Mouse (Mus musculus): ENCODE data around the gene Kcnj14. TPM values are rescaled to one million over a fixed set of nuclear protein-coding genes. Genes with fewer than 3 reads are reported as not detected.
A peak's percentile ranks its signal among the peaks of the same experiment; 100 is the strongest.

The Kcnj14 gene
- total RNA-seq (2017) = 0.19 TPM in 1 of 3 replicates, not detected in the others

- ATAC-seq (replicated peaks; ENCODE audit: insufficient number of reproducible peaks, low FRiP score, low TSS enrichment, poor library complexity, severe bottlenecking) = no peak
These were observed at the start of gene Kcnj14 for GRCm38 (mm10) chr7:45824598-45824997. TSS of gene Kcnj14 (minus strand) at chr7:45824782.

DNA sequence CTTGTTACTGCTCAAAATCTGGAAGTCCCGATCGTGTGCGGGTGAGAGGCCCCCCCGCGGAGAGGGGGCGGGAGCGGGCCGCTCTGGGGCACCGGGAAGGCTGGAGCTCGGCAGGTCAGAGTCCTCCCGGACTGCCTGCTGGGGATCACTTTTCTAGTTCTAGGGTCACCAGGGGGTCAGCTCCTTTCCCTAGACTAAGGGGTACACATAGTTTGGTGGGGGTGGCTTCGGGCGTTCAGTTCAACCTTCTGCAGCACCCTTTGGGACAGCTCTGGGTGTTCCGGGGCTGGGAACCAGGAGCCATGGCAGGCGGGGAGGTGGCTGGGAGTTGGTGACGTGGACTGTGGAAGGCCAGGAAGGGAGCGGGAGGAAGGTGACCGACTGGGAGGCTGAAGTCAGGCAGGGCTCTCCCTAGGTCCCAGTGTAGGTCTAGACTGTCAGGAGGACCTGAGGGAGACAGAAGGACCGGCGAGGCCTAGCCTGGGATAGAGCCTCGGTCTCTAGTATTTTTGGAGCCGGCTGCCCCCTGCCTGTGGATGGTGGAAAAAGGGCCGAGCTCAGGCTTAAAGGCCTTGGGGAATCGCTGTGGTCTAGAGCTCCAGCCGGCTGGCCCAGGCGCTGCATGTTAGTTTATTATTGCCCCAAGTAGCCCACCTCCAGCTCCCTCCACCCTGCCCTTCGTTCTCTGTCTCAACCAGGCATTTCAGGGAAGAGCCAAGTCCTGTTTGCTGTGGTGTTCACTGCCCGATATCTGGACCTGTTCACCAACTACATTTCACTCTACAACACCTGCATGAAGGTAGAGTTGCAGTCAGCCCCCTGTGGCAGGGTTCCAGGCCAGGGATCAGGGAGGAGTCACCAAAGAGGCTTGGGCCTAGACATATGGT, 48.7 kb upstream of the Kcnj14 start:
- ATAC-seq (replicated peaks; ENCODE audit: insufficient number of reproducible peaks, low FRiP score, low TSS enrichment, poor library complexity, severe bottlenecking) = peak; percentile 32

DNA sequence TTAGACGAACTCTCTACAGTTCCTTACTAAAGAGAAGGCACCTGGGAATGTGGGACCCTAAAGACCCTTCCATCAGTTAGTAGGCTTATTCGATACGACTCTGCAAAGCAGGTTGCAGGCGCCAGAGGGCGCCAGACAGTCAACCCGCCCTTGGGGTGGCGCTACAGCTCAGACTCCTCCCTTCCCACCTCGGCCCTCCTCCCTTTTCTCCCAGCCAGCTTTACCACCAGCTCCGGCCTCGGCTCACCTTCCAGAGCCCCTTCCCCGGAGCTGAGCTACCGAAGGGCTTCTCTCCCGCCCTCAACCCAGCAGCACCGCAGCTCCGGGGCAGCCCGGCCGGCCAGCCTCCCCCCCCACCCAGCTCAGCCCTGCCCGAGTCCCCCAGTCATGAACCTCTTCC, 48.0 kb upstream of the Kcnj14 start, which contains the start of gene Kdelr1:
TSS of gene Kdelr1 (plus strand) at position 149 of the 400 bp plus-strand sequence.
- peak; percentile 84 for ATAC-seq (replicated peaks; ENCODE audit: insufficient number of reproducible peaks, low FRiP score, low TSS enrichment, poor library complexity, severe bottlenecking)

DNA sequence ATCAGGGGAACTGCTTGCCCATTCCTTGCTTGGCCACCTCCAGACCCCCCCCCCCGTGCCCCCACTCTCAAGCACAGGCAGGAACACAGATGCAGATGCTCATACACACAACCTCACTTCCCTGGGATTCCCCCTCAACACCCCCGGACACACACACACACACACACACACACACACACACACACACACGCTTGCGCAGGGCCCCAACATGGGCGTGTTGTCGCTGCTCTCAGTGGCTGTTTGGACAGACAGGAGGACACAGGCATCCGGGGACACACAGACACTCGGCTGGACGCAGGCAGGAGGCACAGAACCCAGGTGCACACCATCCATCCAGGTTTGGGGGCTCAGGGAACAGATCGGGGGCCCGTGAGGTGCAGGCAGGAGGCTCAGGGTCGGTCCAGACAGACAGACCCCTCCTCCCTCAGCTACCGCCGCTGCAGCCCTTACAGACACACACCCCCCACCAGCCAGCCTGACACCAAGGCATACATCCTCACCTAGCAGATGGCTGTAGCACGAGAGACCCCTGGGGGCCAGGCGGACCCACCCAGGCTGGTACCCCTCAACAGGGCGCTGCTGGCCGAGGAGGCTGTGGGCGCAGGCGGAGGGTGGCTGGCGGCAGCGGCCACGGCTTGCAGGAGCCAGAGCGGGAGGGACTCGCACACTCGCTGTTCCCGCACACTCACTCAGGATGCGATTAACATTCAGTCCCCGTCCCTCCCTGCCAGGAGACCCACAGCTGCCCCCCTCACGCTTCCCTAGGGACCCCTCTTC, 45.9 kb upstream of the Kcnj14 start:
- no peak for ATAC-seq (replicated peaks; ENCODE audit: insufficient number of reproducible peaks, low FRiP score, low TSS enrichment, poor library complexity, severe bottlenecking)

- ATAC-seq (replicated peaks; ENCODE audit: insufficient number of reproducible peaks, low FRiP score, low TSS enrichment, poor library complexity, severe bottlenecking) = no peak
These were observed 45.2 kb upstream of the Kcnj14 start for GRCm38 (mm10) chr7:45869787-45870186.

- ATAC-seq (replicated peaks; ENCODE audit: insufficient number of reproducible peaks, low FRiP score, low TSS enrichment, poor library complexity, severe bottlenecking) = no peak
These were observed 44.6 kb upstream of the Kcnj14 start for GRCm38 (mm10) chr7:45869107-45869670.

- no peak for ATAC-seq (replicated peaks; ENCODE audit: insufficient number of reproducible peaks, low FRiP score, low TSS enrichment, poor library complexity, severe bottlenecking)
These were observed 43.3 kb upstream of the Kcnj14 start for GRCm38 (mm10) chr7:45867871-45868270.

DNA sequence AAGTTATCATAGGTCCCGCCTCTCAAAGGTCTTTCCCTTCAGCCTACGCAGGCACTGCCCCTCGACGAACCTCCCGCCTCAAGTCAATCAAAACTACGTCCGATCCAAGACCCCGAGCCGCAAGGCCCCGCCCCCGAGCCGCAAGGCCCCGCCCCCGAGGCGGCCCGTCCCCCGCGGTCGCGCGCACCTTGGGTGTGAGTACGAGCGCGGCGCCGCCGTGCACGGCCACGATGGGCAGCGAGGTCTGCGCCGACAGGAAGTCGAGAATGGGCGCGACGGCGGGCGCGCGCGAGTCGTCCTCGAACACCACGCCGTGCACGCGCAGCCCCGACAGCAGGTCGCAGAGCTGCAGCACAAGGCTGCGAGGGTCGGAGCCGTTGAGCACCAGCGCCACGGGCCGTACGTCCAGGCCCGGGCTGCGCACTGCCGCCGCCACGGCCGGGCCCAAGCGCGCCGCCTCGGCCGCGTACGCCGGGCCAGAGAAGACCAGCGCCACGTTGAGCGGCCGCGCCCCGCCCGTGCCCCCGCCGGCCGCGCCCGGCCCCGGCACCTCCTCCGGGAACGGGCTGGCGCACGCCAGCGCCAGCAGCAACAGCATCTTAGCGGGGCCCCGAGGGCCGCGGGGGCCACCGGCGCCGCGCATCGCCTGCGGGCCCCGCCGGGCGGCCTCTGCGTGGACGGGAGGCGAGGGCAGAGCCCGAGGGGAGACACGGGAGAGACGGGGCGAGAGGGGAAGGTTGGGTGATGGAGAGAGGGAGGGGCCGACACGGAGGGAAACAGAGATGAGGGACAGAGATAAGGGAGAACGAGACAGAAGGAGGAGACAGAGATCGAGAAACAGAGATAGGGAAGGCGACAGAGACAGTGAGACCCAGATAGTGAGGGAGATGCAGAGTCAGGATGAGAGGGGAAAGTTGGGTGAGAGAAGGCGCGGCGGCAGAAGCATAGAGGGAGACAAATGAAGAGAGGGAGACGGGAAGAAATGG, 41.6 kb upstream of the Kcnj14 start:
- ATAC-seq (replicated peaks; ENCODE audit: insufficient number of reproducible peaks, low FRiP score, low TSS enrichment, poor library complexity, severe bottlenecking) = peak; percentile 67

- no peak for ATAC-seq (replicated peaks; ENCODE audit: insufficient number of reproducible peaks, low FRiP score, low TSS enrichment, poor library complexity, severe bottlenecking)
These were observed 39.9 kb upstream of the Kcnj14 start for GRCm38 (mm10) chr7:45864435-45864834.

- no peak for ATAC-seq (replicated peaks; ENCODE audit: insufficient number of reproducible peaks, low FRiP score, low TSS enrichment, poor library complexity, severe bottlenecking)
These were observed 38.2 kb upstream of the Kcnj14 start for GRCm38 (mm10) chr7:45862804-45863203.

DNA sequence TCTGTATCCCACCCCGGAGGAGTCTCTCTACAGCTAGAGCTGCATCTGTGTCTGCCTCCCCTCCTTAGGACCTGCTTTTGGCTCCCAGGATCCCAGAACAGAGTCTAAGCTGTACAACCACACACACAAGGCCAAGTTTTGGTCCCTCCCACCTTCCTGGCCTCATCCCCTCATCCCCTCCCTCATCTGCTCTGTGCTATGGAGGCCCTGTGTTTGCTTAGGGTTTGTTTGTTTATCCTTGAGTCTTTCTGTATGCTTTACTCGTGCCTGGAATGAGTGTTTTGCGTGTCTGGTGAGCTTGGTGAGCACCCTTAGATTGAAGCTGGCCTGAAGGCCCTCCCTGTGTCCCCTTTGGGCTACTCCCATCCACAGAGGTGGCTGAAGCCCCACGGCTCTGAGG, 34.4 kb upstream of the Kcnj14 start:
- ATAC-seq (replicated peaks; ENCODE audit: insufficient number of reproducible peaks, low FRiP score, low TSS enrichment, poor library complexity, severe bottlenecking) = no peak

- 0 out of 2 replicates have a peak, but pooled peaks have one; percentile 5 for ATAC-seq (replicated peaks; ENCODE audit: insufficient number of reproducible peaks, low FRiP score, low TSS enrichment, poor library complexity, severe bottlenecking)
These were observed 32.6 kb upstream of the Kcnj14 start for GRCm38 (mm10) chr7:45856950-45857901.

DNA sequence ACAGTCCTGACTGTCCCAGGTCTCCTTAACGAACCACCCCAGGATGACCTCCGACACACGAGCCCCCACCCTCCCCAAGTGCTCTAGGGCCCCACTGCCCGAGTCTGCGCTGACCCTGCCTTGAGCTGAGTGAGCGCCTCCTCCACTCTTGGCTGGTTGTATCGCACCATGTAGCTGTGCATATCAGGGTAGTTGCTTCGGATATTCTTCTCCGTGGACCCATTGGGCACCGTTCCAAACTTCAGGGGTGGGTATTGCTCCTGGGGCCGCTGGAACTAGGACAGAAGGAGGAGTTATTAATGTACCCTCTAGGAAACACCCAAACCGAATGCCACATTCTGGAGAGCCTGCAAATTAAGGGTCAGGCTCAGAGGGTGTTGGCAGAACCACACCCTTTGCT, 28.5 kb upstream of the Kcnj14 start:
- no peak for ATAC-seq (replicated peaks; ENCODE audit: insufficient number of reproducible peaks, low FRiP score, low TSS enrichment, poor library complexity, severe bottlenecking)

GRCm38 (mm10) chr7:45850661-45851060, 26.1 kb upstream of the Kcnj14 start:
- no peak for ATAC-seq (replicated peaks; ENCODE audit: insufficient number of reproducible peaks, low FRiP score, low TSS enrichment, poor library complexity, severe bottlenecking)

DNA sequence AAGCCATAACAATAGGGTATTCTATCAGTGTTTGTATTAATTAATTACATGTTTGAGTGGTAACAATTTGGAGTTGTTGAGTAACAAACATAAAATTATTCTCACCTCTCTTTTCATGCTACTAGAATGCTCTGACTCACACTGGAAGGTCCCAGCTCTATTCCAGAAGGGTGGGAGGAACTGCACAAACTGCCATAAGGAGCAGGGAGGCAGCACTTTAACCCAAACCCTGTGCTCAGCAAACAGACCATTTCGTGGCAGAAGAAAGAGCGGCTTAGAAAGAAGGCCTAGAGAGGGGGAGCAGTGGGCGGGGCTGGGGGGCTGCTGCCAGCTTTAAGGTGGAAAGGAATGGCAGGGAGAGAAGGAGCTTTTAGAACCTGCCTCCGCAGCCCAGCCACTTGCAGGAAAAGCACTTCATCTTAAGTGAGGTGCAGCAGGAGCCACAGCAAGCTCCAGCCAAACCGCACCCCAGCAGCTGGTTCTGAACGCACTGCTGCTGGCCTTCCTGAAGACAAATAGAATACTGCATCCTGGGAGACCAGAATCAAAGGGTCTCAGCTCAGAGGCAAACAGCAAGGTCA, 24.0 kb upstream of the Kcnj14 start:
- ATAC-seq (replicated peaks; ENCODE audit: insufficient number of reproducible peaks, low FRiP score, low TSS enrichment, poor library complexity, severe bottlenecking) = no peak

- no peak for ATAC-seq (replicated peaks; ENCODE audit: insufficient number of reproducible peaks, low FRiP score, low TSS enrichment, poor library complexity, severe bottlenecking)
These were observed 18.6 kb upstream of the Kcnj14 start for GRCm38 (mm10) chr7:45842950-45843744.

Data from monocyte, adult 5-6 weeks (primary cell).